11 mouse cellular contexts compared by ENCODE assay signal in genomic region chr9:69760371-69761301, GRCm38 (mm10). TPM values are rescaled to one million over a fixed set of nuclear protein-coding genes. Genes with fewer than 3 reads are reported as not detected.
A peak's percentile ranks its signal among the peaks of the same experiment; 100 is the strongest.
DNase-seq lines count a peak whose midpoint lies in the region; ATAC-seq lines count a peak whose summit lies in the region.
"Had no signal": no experiment of that assay in that cellular context is flagged by ENCODE, and none has a peak within 500 bp of the region (broad histone marks: within the 10 kb centered on the region; RNA-seq: fewer than 3 reads in every experiment).

Foxb1 (minus strand) TSS chr9:69760940.

- no peak for ATAC-seq in kidney, embryonic 16.5 days (ENCODE audit: low FRiP score, low TSS enrichment)
- peak; percentile 67 for ATAC-seq in hindbrain, embryonic 16.5 days
- ATAC-seq in neural tube, embryonic 15.5 days (ENCODE audit: low FRiP score), result peak; percentile 32; the same call in 1 of the 2 replicates
- no peak for ATAC-seq in liver, embryonic 12.5 days
- ATAC-seq: Patski had no signal

- H3K36me3 ChIP-seq in kidney, embryonic 16.5 days (ENCODE audit: insufficient read depth, low read length), result no peaks in the 10 kb centered on the region
- H3K36me3 ChIP-seq in embryonic facial prominence, embryonic 10.5 days (replicated peaks), result no peaks in the 10 kb centered on the region
- no peaks in the 10 kb centered on the region for H3K36me3 ChIP-seq in hindbrain, embryonic 16.5 days (ENCODE audit: control insufficient read depth, insufficient read depth, low read length)
- H3K36me3 ChIP-seq in neural tube, embryonic 15.5 days, result no peaks in the 10 kb centered on the region
- H3K36me3 ChIP-seq in liver, embryonic 12.5 days, result no peaks in the 10 kb centered on the region
- H3K36me3 ChIP-seq: liver, embryonic 15.5 days had no signal

- no peak for DNase-seq in kidney, postnatal 36 days
- DNase-seq in embryonic facial prominence, embryonic 10.5 days (ENCODE audit: low spot score), result peak; percentile 65
- no peak for DNase-seq in layer of hippocampus, adult 9-11 months
- no peak for DNase-seq in left cerebral cortex, adult 18-20 months (ENCODE audit: low spot score in 2 of 2)

- H3K27me3 ChIP-seq in kidney, embryonic 16.5 days (ENCODE audit: insufficient read depth, low read length), result peaks cover 98% of the 10 kb centered on the region
- H3K27me3 ChIP-seq in embryonic facial prominence, embryonic 10.5 days (replicated peaks; ENCODE audit: low read depth, poor library complexity, severe bottlenecking), result peaks cover 100% of the 10 kb centered on the region
- peaks cover 53% of the 10 kb centered on the region for H3K27me3 ChIP-seq in hindbrain, embryonic 16.5 days (replicated peaks; ENCODE audit: control insufficient read depth, insufficient read depth, low read length)
- peaks cover 86% of the 10 kb centered on the region for H3K27me3 ChIP-seq in neural tube, embryonic 15.5 days (replicated peaks)
- H3K27me3 ChIP-seq in liver, embryonic 12.5 days (replicated peaks), result peaks cover 97% of the 10 kb centered on the region

- under 1% methylated on average over 60 of the region's 60 CpGs for WGBS in kidney, embryonic 16.5 days
- WGBS in embryonic facial prominence, embryonic 10.5 days, result under 1% methylated on average over 60 of the region's 60 CpGs
- under 1% methylated on average over 52 of the region's 60 CpGs for WGBS in hindbrain, embryonic 16.5 days
- under 1% methylated on average over 60 of the region's 60 CpGs for WGBS in neural tube, embryonic 15.5 days
- 2% methylated on average over 60 of the region's 60 CpGs for WGBS in liver, embryonic 12.5 days (ENCODE audit: insufficient replicate concordance)

- H3K4me3 ChIP-seq in kidney, embryonic 16.5 days (ENCODE audit: low read length), result peak within 1 kb of the TSS; percentile 7; the same call in 1 of the 2 replicates
- peak within 1 kb of the TSS; percentile 52 for H3K4me3 ChIP-seq in embryonic facial prominence, embryonic 10.5 days
- peak within 1 kb of the TSS; percentile 42 for H3K4me3 ChIP-seq in hindbrain, embryonic 16.5 days (ENCODE audit: low read length)
- peak within 1 kb of the TSS; percentile 35 for H3K4me3 ChIP-seq in neural tube, embryonic 15.5 days (replicated peaks)
- H3K4me3 ChIP-seq in liver, embryonic 12.5 days, result no peak within 1 kb of the TSS
- H3K4me3 ChIP-seq: liver, embryonic 15.5 days had no signal

- H3K4me2 ChIP-seq in kidney, embryonic 16.5 days (replicated peaks; ENCODE audit: low read depth, low read length), result 0 out of 2 replicates have a peak within 1 kb of the TSS, but pooled peaks have one; percentile 13
- H3K4me2 ChIP-seq in hindbrain, embryonic 16.5 days (ENCODE audit: low read length), result peak within 1 kb of the TSS; percentile 43
- H3K4me2 ChIP-seq in neural tube, embryonic 15.5 days, result peak within 1 kb of the TSS; percentile 55
- H3K4me2 ChIP-seq in liver, embryonic 12.5 days, result no peak within 1 kb of the TSS
- H3K4me2 ChIP-seq: liver, embryonic 15.5 days had no signal

- H3K9me3 ChIP-seq in kidney, embryonic 16.5 days (ENCODE audit: low read length), result no peaks in the 10 kb centered on the region
- H3K9me3 ChIP-seq in embryonic facial prominence, embryonic 10.5 days, result no peaks in the 10 kb centered on the region
- no peaks in the 10 kb centered on the region for H3K9me3 ChIP-seq in hindbrain, embryonic 16.5 days (ENCODE audit: control insufficient read depth, low read length)
- no peaks in the 10 kb centered on the region for H3K9me3 ChIP-seq in neural tube, embryonic 15.5 days (replicated peaks)
- H3K9me3 ChIP-seq in liver, embryonic 12.5 days (replicated peaks), result no peaks in the 10 kb centered on the region
- H3K9me3 ChIP-seq: liver, embryonic 15.5 days had no signal

- H3K4me1 ChIP-seq in kidney, embryonic 16.5 days (ENCODE audit: insufficient read depth, low read length), result peaks cover 9% of the 10 kb centered on the region; the same call in 1 of the 2 replicates
- H3K4me1 ChIP-seq in embryonic facial prominence, embryonic 10.5 days, result peaks cover 64% of the 10 kb centered on the region
- H3K4me1 ChIP-seq in hindbrain, embryonic 16.5 days (ENCODE audit: control insufficient read depth, insufficient read depth, low read depth, low read length), result peaks cover 10% of the 10 kb centered on the region
- H3K4me1 ChIP-seq in neural tube, embryonic 15.5 days, result peaks cover 37% of the 10 kb centered on the region
- H3K4me1 ChIP-seq in liver, embryonic 12.5 days, result no peaks in the 10 kb centered on the region

- H3K9ac ChIP-seq in kidney, embryonic 16.5 days (replicated peaks; ENCODE audit: low read length), result no peak within 1 kb of the TSS
- H3K9ac ChIP-seq in hindbrain, embryonic 16.5 days (ENCODE audit: low read depth, low read length), result peak within 1 kb of the TSS; percentile 54
- H3K9ac ChIP-seq in neural tube, embryonic 15.5 days (replicated peaks), result peak within 1 kb of the TSS; percentile 8
- H3K9ac ChIP-seq in liver, embryonic 12.5 days, result no peak within 1 kb of the TSS
- H3K9ac ChIP-seq: liver, embryonic 15.5 days had no signal

- no peak within 1 kb of the TSS for H3K27ac ChIP-seq in kidney, embryonic 16.5 days (ENCODE audit: low read length)
- H3K27ac ChIP-seq in embryonic facial prominence, embryonic 10.5 days (replicated peaks), result peak within 1 kb of the TSS; percentile 37; the same call in 1 of the 2 replicates
- H3K27ac ChIP-seq in hindbrain, embryonic 16.5 days (ENCODE audit: low read depth, low read length), result peak within 1 kb of the TSS; percentile 48
- H3K27ac ChIP-seq in neural tube, embryonic 15.5 days (replicated peaks), result peak within 1 kb of the TSS; percentile 52
- no peak within 1 kb of the TSS for H3K27ac ChIP-seq in liver, embryonic 12.5 days
- H3K27ac ChIP-seq: liver, embryonic 15.5 days had no signal

RNA-seq across cellular contexts. Expression of gene Foxb1, which starts in this region (rescaled TPM):
- polyA plus RNA-seq in kidney, embryonic 16.5 days (2015; fragmentation: Nextera tagmentation; extraction: Ambion mirVana), result 0.05 and 0.09 TPM in 2 replicates
- 0.26 and 2.2 TPM in 2 replicates for polyA plus RNA-seq in embryonic facial prominence, embryonic 10.5 days (2016; fragmentation: Nextera tagmentation; extraction: Ambion mirVana)
- 6.9 TPM in 2 replicates for polyA plus RNA-seq in hindbrain, embryonic 16.5 days (2015; fragmentation: Nextera tagmentation; extraction: Ambion mirVana)
- 4.7 and 7.4 TPM in 2 replicates for polyA plus RNA-seq in neural tube, embryonic 15.5 days (2015; fragmentation: Nextera tagmentation; extraction: Ambion mirVana)
- not detected in 2 replicates for polyA plus RNA-seq in liver, embryonic 12.5 days (2016; fragmentation: Nextera tagmentation; extraction: Ambion mirVana)
- under 1 TPM in 1 of 2 experiments, not detected in 1; 0.12 TPM for total RNA-seq in left cerebral cortex, adult 18-20 months (2021)
- polyA plus RNA-seq: heart, embryonic 14.5 days; liver, embryonic 15.5 days; Patski had no signal

Comparison
In these comparisons a context has a peak if more than half of its experiments do, and no peak if none do; other contexts are left out.
1. ATAC-seq: peak in hindbrain, embryonic 16.5 days (single experiment) and neural tube, embryonic 15.5 days (single experiment); none in kidney, embryonic 16.5 days (single experiment) and liver, embryonic 12.5 days (single experiment).
2. H3K27ac ChIP-seq: peak in embryonic facial prominence, embryonic 10.5 days (single experiment), hindbrain, embryonic 16.5 days (single experiment) and neural tube, embryonic 15.5 days (single experiment); none in kidney, embryonic 16.5 days (single experiment) and liver, embryonic 12.5 days (single experiment).
3. H3K9ac ChIP-seq: peak in hindbrain, embryonic 16.5 days (single experiment) and neural tube, embryonic 15.5 days (single experiment); none in kidney, embryonic 16.5 days (single experiment) and liver, embryonic 12.5 days (single experiment).